Mouse (Mus musculus) common myeloid progenitor, adult 5-6 weeks (primary cell): ENCODE results near the gene Ppfibp1. TPM values are rescaled to one million over a fixed set of nuclear protein-coding genes. Genes with fewer than 3 reads are reported as not detected.

Experiments used
- ATAC-seq: replicated peaks from 2 replicates; pipeline ENCODE4 v1.8.0; 2016; ENCODE audit warnings: low read depth, mild to moderate bottlenecking, moderate TSS enrichment, inconsistent platforms; ENCODE audit not compliant: poor library complexity, severe bottlenecking
- total RNA-seq: library from RNA; stranded (forward); fragments of 200-1000, 187-1606 nt; gene quantifications from 2 replicates; pipeline ENCODE4 v1.2.3, GENCODE M21; 2017

Gene Ppfibp1
- total RNA-seq, 1 experiment from 2014 or later, result 14.4 TPM

DNA sequence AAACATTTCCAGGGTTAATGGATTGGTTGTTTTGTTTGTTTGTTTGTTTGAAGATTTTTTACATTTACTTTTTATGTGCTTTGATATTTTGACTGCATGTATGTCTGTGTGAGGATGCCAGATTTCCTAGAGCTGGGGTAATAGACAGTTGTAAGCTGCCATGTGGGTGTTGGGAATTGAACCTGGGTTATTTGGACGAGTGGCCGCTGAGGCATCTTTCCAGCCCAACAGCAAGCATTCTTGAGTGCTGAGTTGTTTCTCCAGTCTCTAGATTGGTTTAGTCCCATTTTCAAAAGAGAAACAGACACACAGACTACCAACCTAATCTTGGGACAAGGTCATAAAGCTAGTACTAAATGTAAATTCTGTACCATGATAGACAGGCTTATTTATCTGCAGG lies 22.5 kb downstream of the Ppfibp1 start:
- ATAC-seq, result no peak

DNA sequence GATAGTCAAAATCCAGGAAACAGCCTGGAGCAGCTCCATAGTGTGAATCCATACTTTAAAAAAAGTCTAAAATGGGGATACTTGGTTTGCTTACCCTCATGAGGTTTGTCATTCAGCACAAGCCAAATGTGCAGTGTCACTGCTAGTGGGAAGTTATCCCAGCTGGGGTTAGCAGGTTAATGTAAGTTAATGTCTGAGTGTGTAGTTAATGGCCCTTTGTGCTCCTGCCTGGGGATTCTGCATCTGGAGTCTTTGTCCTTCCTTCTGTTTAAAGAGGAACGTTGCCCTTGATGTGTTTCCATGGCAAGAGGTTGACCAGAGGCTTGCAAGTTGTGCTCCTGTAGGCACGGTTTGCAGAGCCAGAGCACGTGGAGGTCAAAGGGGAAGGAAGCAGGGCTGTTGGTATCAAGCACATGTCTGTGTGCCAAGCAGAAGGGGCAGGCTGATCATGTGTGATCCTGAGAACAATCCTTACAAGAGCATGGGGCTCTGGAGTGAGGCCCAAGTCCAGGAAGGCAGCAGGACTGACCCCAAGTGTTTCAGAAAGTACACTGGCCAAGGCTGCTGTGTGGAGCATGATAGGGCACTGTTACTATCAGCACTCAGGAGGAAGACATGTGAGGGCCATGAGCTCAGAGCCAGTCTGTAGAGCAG lies 24.7 kb downstream of the Ppfibp1 start:
- peak; percentile 45 for ATAC-seq

DNA sequence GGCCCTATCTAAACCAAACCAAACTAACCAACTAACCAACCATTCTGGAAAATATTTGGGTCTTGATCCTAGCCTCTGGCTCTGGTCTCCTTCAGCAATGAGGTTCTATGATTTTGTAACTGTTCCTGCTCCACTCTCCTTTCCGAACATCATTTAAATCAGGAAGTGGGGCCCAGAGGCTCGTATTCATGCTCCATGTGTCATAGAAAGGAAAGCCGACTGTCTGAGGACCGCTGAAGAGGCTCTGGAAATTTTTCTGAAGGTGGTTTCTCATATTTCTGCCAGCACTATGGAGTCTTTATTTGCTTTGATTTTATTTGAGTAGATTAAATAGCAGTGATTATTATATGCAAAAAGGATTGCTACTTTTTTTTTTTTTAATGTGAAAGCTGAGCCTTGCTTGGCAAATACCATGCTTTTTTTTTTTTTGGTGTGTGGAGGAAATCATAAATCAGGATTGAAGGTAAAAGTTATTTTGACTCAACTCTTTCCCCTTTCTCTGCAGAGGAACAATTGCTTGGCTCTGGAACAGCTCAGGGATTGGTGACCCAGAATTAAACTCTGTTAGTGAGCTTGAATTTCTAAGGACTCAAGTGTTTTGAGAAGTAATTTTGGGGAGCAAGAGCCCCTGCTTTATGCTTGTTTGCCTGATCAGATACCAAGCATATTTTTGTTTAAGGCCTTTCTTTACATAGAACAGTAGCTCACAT lies 25.4 kb downstream of the Ppfibp1 start:
- ATAC-seq, result peak; percentile 13; the same call in 1 of the 2 replicates

DNA sequence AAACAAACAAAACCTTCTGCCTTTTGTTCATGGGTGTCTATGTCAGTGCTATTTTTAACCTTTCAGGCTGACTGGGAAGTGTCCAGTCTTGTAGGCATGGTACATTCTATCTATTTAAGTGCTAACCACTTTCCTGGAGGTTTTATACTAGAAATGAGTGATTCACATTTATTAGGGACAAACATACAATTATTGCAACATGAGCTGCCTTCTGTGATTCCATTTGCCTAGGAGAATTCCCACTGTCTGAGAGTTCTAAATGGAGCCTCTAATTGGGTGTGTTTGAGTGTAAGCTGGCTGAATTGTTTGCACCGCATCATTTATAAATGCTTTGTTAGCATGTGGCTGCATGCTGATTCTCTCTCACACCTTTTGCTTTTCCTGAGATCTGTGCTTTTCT lies 27.5 kb downstream of the Ppfibp1 start:
- ATAC-seq, result no peak

DNA sequence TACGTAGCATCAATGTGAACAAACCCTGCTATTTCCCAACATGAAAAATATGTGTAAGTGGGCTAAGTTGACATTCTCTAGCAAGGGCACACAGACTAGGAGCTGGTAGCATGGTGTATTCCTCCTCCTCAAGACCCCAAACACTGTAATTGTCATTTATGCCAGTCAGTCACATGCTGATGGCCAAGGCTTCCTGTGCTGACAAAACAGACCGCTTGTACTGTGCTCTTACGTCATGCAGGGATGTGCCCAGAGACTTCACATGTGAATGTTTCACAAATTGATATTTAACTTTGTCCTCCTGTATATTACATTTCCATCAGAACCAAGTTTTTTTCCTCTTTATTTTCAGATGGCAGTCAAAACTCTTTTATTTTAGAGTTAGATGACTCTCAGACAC lies 29.1 kb downstream of the Ppfibp1 start:
- no peak for ATAC-seq

DNA sequence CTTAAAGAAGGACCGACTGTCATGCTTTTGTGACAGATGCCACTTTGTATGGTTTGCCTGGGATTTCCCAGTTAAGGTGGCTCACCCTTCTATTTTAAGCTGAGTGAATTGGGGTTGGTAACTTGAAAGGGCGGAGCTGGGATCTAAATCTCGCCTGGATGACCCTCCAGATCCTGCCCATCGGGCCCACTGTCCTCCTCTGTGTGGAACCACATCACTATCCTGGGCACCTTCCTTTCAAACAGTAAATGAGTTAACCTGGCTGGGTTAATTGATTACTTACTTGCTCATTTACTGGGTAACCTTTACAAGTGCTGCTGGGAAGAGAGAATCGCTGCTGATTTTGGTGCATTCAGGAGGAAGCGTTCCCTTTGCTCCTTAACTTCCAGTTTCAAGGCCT lies 30.1 kb downstream of the Ppfibp1 start:
- ATAC-seq, result no peak

DNA sequence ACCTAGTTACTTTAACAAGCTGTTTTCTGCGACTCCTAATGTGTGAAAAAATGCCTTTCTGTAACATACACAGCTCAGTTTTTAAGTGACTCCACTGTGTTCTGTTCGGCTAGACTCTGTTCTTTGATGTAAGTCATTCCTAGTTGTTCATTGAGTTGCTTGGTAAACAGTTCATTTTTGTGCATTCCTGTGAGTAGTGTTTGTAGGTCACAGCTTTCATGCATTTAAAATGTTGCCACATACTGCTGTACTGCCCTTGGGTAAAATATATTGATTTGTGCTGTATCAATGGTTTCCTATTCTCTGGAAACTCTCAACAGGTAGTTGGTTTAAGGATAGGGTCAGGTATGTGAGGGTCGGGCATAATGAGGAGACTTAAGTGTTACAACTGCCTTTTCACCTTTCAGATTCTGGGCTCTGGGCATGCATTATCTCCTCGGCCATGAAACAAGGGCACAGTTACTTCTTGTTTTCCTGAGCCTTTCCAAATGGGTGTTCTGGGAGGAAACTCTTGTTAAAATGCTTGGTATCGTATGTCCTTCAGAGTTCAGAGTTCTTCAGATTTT lies 38.2 kb downstream of the Ppfibp1 start:
- ATAC-seq, result no peak

DNA sequence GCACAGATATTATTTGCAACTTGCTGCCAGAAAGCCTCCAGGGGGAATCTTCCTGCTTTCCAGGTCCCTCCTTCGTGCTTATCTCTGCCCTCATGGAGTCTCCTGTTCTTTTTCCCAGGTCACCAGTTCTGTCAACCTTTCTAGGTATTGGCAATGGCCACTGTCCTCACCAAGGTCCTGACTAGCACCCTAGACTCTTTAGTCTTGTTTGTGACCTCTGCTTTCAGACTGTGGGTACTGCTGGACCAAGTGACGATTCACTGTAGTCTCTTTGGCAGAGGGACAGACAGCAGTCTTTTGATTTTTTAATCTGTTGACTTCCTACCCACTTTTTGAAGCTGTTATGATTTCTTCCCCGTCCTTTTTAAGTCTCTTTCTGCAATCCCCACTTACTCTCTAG lies 39.8 kb downstream of the Ppfibp1 start:
- ATAC-seq, result no peak

DNA sequence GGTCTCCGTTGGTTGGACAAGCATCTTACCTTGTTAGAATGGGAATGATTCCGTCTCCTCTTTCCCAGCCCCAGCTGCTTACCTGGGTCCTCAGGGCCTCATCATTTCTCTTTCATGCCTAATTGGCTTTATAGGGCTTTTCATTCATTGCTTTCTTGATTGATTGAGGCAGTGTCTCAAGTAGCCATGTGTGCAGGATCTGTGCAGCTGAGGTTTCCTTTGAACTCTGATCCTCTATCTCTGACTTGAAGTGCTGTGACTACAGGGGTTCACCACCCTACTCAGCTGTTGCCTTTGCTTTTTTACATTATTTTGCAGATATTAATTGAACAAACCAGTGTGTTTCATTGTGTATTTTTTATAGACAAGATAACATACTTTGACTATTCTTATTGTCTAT lies 40.7 kb downstream of the Ppfibp1 start:
- no peak for ATAC-seq

DNA sequence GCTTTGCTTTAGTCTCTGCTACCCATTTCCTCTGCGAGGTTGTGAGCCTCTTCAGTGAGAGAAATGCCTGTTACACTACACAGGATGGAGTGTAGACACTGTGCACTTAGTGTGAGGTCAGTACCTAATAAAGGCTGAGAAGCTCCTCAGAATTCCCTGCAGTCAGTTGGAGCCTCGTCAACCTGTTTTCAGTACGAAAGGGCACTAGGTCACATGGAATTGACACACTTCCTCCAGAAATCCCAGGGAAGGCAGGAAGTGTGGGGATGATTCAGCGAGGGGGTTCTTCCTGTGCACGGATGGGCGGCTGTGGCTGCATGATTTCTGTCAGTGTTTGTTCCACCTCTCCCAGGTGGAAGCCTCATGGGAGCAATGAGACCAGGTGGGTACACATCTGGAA lies 44.8 kb downstream of the Ppfibp1 start:
- no peak for ATAC-seq

DNA sequence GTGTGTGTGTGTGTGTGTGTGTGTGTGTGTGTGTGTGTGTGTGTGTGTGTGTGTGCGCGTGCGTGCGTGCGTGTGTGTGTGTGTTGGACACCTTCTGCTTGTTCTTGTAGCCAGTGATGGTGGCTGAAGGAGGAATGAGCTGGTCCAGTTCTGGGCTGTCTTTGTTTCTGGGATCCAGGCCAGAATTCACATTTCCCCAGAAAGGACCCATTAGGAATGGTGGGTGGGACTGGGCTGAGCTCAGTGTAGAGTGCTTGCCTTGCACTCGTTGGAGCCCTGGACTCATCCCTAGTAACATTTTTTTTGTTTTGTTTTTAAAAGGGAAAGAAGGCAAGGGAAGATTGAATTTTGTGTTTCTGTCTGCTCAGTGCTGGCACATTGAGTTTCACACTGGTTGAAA lies 47.7 kb downstream of the Ppfibp1 start:
- no peak for ATAC-seq

DNA sequence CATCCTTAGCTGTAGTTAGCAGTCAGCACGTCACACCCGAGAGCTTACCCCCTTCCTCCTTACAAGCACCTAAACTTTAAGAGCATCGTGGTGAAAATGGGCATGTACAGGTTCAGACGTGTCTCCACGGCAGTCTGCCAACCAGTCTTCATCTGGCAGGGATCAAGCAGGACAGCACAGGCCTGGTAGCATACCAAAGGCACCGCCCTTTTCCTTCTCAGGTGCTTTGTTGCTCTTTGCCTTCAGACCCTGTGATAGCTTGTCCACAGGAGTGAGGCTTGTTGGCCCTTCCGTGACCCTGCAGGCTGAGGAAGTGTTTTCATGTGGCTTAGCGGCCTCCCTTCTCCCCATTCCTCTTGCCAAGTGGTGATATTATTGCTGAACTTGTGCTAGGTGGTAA lies 50.7 kb downstream of the Ppfibp1 start:
- no peak for ATAC-seq

DNA sequence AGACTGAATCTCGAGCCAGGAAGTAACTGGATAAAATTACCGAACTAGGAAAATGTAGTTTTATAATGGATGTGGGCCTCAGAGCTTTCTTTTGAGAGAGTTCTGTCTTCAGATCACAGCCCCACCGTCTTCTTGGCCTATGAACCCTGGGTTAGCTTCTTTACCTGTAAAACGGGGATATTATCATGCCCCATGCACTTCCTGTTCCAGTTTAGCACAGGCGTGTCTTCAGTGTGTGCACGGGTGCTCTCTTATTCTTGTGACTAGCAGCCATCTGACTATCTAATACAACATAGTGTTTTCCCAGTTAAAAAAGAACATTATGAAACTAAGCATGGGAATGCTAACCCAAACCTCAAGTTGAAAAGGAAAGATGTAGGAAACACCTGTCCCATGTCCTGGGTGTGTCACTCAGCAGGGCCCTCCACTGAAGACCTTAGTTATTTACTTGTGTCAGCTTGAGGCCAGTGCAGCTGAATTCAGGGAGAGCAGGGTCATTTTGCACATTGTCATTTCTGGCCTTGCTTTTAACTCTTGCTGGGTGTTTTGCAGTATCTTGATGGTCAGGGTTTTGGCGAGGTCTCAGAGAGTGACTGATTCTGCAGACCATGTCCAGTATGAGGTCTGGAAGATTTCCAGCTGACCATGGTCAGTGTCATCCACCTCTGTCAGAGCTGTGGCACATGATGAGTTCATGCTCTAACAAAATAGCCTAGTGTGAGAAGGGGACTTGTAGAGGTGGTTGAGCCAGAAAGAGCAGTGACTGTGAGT lies 53.4 kb downstream of the Ppfibp1 start:
- no peak for ATAC-seq

DNA sequence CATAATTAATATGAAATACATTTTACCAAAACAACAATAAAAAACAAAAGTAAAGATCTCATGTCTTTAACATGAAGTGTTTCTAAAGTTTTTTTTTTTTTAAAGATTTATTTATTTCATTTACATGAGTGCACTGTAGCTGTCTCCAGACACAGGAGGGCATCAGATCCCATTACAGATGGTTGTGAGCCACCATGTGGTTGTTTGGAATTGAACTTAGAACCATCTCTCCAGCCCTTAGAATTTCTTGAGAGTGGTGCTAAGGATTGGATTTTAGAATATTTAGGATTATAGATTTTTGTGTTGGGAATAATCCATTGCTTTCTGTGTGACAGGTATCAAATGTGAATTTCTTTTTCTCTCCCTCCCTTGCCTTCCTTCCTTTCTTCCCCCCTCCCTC lies 55.7 kb downstream of the Ppfibp1 start:
- no peak for ATAC-seq

DNA sequence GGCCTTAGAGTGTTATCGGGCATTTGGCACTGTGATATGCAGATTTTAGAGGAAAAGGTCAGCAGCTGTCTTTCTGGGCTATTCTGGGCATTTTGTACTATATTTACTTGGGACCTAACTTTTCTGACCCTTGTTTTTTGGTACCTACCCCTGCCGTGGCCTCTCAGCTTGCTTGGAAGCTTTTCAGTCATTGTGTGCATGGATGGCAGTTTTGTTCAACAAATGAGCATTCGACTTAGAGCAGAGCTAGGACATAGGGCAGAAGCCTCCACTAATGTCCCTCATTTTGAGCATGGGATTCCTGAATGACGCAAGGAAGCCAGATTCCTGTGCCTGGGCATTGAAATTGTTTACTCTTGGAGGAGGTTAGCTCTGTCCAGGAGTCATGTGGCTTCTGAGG lies 56.5 kb downstream of the Ppfibp1 start:
- ATAC-seq, result no peak

DNA sequence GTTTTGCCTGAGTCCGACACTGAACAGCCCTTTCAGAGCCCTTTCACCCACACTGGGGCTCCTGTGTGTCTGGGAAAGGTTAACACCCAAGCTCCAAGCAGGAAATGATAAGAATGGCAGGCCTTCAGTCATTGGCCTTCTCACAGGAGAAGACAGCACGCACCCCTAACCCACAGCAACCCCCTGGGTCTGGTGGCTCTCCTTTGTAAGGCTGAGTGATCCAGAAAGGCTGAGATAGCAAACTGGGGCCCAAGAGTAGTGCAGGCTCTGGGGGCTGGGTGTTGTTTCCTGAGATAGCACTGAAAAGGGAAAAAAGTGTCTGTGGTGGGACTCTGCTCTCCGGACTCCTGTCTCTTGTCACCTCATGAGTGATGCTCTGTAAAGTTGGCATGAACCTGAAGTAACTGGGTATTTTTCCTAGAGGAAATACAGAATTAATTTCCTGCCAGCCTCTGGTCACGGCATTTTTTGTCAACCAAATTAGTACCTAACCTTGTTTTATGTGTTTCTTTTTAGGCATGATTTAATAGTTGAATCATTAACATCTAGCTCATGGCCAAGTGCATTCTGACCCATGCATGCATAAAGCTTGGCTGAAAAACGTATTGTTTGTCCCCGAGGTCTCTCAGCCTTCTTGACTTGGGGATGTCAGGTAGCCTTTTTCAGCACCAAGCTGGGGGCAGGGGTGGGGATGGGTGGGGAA lies 58.2 kb downstream of the Ppfibp1 start:
- peak; percentile 58 for ATAC-seq

DNA sequence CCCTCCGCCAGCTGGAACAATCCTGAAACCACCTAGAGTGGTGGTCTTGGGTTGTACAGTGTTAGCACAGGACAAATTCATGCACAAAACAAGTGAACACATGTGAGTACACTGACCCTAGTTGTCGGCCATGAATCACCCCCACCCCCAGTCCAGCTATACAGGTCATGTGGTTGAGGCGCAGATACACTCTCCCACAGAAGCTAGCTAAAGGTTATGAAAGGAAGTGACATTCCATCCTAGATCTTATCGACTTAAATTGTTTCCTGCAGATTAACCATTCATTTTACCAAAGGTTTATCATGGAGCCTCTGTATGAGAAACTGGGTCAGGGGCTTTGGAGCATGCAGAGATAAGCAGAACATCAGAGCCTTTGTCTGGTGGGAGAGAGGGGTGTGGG lies 58.9 kb downstream of the Ppfibp1 start:
- no peak for ATAC-seq

DNA sequence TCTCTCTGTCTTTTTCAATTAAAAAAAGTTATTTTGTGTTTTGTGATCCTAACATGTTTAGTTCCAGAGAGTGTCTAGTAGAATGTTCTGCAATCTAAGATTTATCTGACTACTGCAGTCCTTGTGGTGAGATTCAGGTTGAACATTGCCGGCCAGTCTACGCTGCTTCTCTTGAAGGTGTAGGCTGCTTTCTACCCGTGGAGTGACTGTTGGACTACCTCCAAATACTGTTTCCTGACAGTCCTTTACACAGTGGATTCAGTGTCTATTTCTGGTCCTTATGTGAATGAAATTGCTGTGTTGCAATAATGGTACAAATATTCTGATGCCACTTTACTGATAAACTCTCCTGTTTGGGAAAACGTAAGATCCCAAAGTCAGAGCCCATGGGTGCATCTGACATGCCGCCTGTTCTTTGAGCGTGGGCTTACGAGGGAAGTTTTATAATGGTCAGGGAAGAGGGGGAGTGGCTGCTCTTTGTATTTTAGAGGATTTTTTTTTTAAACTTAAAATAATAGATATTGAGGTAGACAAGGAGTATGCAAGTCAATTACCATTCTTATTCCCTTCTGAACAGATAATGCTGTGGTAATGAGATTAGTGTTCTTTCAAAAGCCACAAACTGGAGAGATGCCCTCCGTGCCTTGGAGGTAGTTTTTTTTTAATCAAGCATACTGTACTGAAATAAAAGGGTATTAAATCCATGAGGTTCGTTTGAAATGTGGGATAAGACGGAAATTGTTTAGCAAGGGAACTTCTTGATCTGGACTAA lies 61.6 kb downstream of the Ppfibp1 start:
- ATAC-seq, result no peak

DNA sequence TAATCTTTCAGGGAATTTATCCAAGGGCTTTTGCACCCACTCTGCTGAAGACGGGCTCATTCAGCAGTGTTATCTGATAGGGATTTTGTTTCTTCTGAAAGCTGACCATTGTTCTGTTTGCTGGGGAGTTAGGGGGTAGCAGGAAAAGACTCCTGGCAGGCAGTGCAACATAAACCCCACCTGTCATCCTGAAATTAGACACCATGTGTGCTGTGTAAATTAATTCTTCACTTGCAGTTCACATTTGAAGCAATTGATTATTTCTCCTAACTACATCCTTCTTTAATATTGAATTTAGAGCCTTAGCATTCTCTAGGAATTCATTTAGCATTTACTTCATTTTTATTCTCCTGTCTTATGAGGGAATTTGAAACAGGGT lies 62.2 kb downstream of the Ppfibp1 start:
- ATAC-seq, result no peak

DNA sequence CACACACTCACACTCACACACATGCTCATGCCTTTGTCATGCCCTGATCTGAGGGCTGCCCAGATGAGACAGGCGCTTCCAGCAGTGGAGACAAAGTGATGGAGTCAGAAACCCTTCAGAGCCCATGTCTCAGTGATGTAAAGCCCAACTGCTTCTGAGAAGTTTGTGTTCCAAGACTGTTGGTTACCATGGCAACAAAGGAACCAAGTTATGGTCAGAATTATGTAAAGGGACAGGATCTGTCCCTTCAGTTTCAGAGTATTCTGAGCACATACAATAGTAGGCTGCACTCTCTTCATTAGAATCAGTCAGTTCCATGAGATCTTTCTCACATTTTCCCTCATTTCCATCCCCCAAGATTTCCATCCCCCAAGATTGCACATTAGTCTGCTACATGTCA lies 66.0 kb downstream of the Ppfibp1 start, which contains the start of gene 1700034J05Rik:
TSS of gene 1700034J05Rik (minus strand) at position 165 of the 400 bp plus-strand sequence.
- no peak for ATAC-seq
